Mouse (Mus musculus) liver, embryonic 14.5 days (tissue): ENCODE measurements at regions not wholly inside any gene's neighbourhood (a gene's known extent, or its start where the extent isn't known, plus 50 kb on each side); places are given as distances from the start of the nearest gene placed in this dataset.

ENCODE experiments used
- CTCF ChIP-seq: IDR thresholded peaks from 2 replicates; pipeline ENCODE4 v1.5.1; 2016; ENCODE audit warnings: antibody characterized with exemption, low read depth, control low read depth
- EP300 ChIP-seq: IDR thresholded peaks from 2 replicates; pipeline ENCODE4 v1.6.1; 2016; ENCODE audit warnings: antibody characterized with exemption, low read depth

DNA sequence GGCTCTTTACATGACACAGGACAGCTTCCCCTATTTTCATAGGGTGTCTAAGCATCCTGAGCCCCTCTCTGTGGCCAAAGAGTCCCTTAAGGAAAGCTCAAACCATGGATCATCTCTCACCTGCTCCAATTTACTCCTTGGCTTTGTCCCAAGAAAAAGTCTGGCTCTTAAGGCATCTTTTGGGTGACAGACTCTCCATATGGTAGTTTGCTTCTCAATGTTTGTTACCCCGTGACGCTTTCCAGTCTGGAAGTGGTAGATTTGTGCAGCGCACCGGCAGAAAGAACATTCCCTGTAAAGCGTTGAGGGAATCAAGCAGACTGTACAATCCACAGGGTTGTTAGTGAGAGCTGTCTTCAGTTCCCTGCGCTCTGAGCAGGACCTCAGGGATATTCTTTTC is 350.8 kb upstream of the Arid1b start:
- no peak for TF ChIP-seq CTCF
- TF ChIP-seq EP300 = no peak
